Mouse (Mus musculus) lung, postnatal 0 days (tissue): ENCODE data around the gene Dzip1l.

Experiments used
- CTCF ChIP-seq: IDR thresholded peaks from 2 replicates; pipeline ENCODE4 v1.5.1; 2016; ENCODE audit warnings: antibody characterized with exemption, mild to moderate bottlenecking
- EP300 ChIP-seq: IDR thresholded peaks from 2 replicates; pipeline ENCODE4 v1.6.1; 2016; ENCODE audit warnings: antibody characterized with exemption, mild to moderate bottlenecking, control low read depth

GRCm38 (mm10) chr9:99707425-99708126 lies 78.3 kb downstream of the Dzip1l start:
- no peak for TF ChIP-seq EP300
- peak; percentile 64 for TF ChIP-seq CTCF
